Mouse (Mus musculus): ENCODE data around the gene Lypla2.
A peak's percentile ranks its signal among the peaks of the same experiment; 100 is the strongest.
"Not testable (repeated sequence)": the region's sequence is repeated elsewhere in the genome, so short reads cannot be mapped to it uniquely, and the experiment has no call there.

Lypla2 gene

DNA sequence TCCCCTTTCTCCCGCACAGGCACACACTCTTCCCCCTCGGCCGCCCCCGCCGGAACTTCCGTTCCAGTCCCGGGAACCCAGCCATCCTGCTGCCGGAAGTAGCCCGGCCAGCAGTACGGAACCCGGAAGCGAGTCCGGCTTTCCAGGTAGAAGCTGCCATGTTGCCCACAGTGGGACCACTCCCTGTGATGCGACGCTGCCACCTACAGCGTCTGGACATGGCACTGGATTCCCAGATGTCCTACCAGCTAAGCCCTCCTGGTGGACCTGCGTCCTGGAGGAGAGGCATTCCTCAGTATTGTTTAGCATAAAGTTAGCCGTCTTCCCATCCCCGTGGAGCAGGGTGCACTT is at the start of gene Lypla2:
TSS of gene Lypla2 (minus strand) at position 71 of the 351 bp plus-strand sequence.
- peak; percentile 81 to 85 for DNase-seq (ENCODE audit: low spot score in 2 of 2)

GRCm38 (mm10) chr4:136021549-136022047 is 49.2 kb upstream of the Lypla2 start, which contains the start of gene Eloa:
Gene Eloa (minus strand): TSS chr4:136021763.
- DNase-seq (ENCODE audit: low spot score in 2 of 2): peak; percentile 99

- peak; percentile 8 to 13 for DNase-seq (ENCODE audit: low spot score in 2 of 2)
These were observed 48.5 kb upstream of the Lypla2 start for GRCm38 (mm10) chr4:136020743-136021548.

GRCm38 (mm10) chr4:136016059-136016602 is 43.7 kb upstream of the Lypla2 start:
- DNase-seq (ENCODE audit: low spot score in 2 of 2): no peak

GRCm38 (mm10) chr4:136010586-136010985 is 38.2 kb upstream of the Lypla2 start:
- DNase-seq (ENCODE audit: low spot score in 2 of 2): no peak

DNA sequence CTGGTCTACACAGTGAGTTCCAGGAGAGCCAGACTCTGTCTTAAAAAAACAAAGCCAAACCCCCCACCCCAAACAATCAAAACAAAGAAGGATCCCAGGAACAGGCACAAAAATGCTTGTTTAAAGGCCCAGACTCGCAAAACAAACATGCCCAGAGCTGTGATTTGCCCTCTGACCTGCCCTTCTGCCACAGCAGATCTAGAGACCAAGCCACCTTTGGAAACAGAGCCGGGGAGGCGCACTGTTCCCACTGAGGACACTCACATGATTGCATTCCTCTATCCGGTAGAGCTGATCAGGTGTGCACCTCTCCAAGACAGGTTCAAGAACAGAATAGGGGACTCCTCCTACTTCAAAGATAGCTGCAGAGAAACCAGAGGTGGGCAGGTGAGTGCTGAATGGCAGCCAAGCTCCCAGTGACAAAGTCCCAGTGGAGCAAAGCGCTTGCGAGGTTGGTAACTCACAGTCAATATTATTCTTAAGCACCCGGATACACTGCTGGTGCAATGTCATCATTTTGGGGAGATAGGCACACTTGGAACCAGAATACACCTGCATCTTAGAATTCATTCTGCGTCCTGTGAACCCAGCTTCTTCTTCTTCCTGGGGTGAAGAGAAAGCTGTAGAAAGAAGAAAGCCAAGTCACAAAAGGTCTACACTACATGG is 36.5 kb upstream of the Lypla2 start:
- DNase-seq (ENCODE audit: low spot score in 2 of 2): no peak

- no peak for DNase-seq (ENCODE audit: low spot score in 2 of 2)
These were observed 34.4 kb upstream of the Lypla2 start for GRCm38 (mm10) chr4:136006821-136007220.

GRCm38 (mm10) chr4:136004921-136005320 is 32.5 kb upstream of the Lypla2 start:
- no peak for DNase-seq (ENCODE audit: low spot score in 2 of 2)

- DNase-seq (ENCODE audit: low spot score in 2 of 2): no peak
These were observed 31.8 kb upstream of the Lypla2 start for GRCm38 (mm10) chr4:136004107-136004675.

GRCm38 (mm10) chr4:135995118-135995517 is 22.7 kb upstream of the Lypla2 start:
- no peak for DNase-seq (ENCODE audit: low spot score in 2 of 2)

- DNase-seq (ENCODE audit: low spot score in 2 of 2): no peak
These were observed 21.5 kb upstream of the Lypla2 start for GRCm38 (mm10) chr4:135993941-135994340.

- DNase-seq (ENCODE audit: low spot score in 2 of 2): no peak
These were observed 15.3 kb upstream of the Lypla2 start for GRCm38 (mm10) chr4:135987714-135988113.

- DNase-seq (ENCODE audit: low spot score in 2 of 2): peak; percentile 88 to 91
These were observed 14.7 kb upstream of the Lypla2 start, which contains the start of gene Pithd1 for GRCm38 (mm10) chr4:135986943-135987710. Gene Pithd1 (minus strand): TSS chr4:135987264.

DNA sequence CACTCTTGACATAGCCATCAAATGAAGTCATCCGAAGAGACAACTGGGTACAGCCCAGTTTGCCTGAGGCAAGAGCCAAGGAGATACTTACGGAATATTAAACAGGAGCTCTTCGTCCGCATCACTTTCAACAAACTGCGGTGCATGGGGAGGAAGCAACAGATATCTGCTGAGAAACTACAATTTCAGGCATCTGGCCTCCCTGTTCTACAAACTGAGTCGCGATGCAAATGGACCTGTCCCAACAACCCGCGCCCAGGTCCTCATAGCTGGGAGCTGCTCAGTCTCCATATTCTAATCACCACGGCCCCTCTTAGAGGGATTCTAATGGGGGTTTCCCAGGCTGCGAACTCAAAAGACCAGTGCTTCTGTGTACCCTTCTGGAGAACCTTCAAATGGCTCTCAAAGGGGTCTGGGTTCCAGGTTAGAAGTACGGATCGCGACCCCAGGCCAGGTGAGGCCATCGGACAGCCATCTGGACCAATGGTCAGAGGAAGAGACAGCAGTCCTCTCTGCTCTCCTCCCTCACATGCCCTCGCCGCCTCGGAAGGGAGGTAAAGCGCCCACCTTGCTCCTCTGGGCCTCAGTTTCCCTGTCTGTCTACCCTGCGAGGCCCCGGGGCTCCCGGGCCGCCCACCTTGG is 14.0 kb upstream of the Lypla2 start:
- no peak for DNase-seq (ENCODE audit: low spot score in 2 of 2)

GRCm38 (mm10) chr4:135985769-135986168 is 13.3 kb upstream of the Lypla2 start:
- no peak for DNase-seq (ENCODE audit: low spot score in 2 of 2)

DNA sequence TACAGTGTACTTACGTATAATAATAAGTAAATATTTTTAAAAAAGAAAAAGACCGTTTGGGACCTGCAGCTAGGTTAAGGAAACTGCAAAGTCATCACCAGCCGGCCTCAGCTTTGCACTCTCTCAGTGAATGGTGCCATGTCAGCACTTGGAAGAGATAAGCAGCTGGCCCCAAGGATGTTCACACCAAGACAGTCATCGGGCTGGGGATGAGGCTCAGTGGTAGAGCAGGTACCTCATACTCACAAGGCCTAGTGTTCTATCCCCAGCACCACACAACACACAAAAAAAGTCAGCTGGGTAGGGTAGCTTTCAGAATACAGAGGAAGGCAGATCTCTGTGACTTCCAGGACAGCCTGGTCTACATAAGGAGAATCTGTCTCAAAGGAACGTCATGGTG is 12.8 kb upstream of the Lypla2 start:
- DNase-seq (ENCODE audit: low spot score in 2 of 2): no peak

DNA sequence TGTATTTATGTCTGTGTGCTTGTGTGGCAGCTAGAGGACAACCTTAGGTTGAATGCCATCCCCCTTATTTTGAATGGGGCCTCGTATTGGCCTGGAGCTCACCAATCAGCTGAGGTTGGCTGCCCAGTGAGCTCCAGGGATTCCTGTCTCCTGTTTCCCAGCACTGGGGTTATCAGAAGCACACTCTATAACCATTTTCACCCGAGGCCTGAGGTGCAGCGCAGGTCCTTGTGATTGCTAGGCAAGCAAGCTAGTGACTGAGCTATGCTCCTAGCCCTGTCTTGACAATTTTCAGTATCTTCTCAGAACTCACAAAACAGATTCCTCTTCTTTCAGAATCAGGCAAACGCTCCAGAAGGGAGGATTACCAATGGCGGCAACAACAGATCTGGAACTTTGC is 12.1 kb upstream of the Lypla2 start:
- DNase-seq (ENCODE audit: low spot score in 2 of 2): no peak

- DNase-seq (ENCODE audit: low spot score in 2 of 2): no peak
These were observed 9.2 kb upstream of the Lypla2 start for GRCm38 (mm10) chr4:135981524-135982063.

- DNase-seq (ENCODE audit: low spot score in 2 of 2): not testable (repeated sequence)
These were observed 7.8 kb upstream of the Lypla2 start for GRCm38 (mm10) chr4:135980223-135980622.

- DNase-seq (ENCODE audit: low spot score in 2 of 2): no peak
These were observed 3.7 kb upstream of the Lypla2 start for GRCm38 (mm10) chr4:135976146-135976545.
